Mouse (Mus musculus): Measurements from ENCODE around the gene March4.

GRCm38 (mm10) chr1:72585971-72586875 is 49.5 kb upstream of the March4 start:
- no peak for TF ChIP-seq CHD2 (IDR thresholded peaks at IDR 0.05; ENCODE audit: low read depth, low read length)
- TF ChIP-seq MAFK (IDR thresholded peaks at IDR 0.05; ENCODE audit: insufficient read depth, low read depth, low read length): no peak
